Mouse (Mus musculus) stomach, embryonic 14.5 days (tissue): ENCODE results near the gene Abhd18. TPM values are rescaled to one million over a fixed set of nuclear protein-coding genes. Genes with fewer than 3 reads are reported as not detected.
"Not testable (repeated sequence)": the region's sequence is repeated elsewhere in the genome, so short reads cannot be mapped to it uniquely, and the experiment has no call there.

Source experiments
- ATAC-seq: fragments of 200-750 bp; cut with Nextera tagmentation; 2 replicates; pipeline ENCODE4 v1.8.0; 2017; ENCODE audit warnings: low read depth, moderate TSS enrichment; ENCODE audit not compliant: insufficient number of reproducible peaks, insufficient read depth, low FRiP score
- H3K27ac ChIP-seq: fragments of 300-500 bp; sonication (generic); 2 replicates; pipeline ENCODE4 v1.5.1; 2014; ENCODE audit warnings: mild to moderate bottlenecking, low read length, moderate library complexity, mixed read lengths
- H3K27me3 ChIP-seq: fragments of 300-500 bp; sonication (generic); 2 replicates; pipeline ENCODE4 v1.6.1; 2014; ENCODE audit warnings: low read length, control low read depth, mixed read lengths; ENCODE audit not compliant: control insufficient read depth, insufficient read depth
- H3K36me3 ChIP-seq: fragments of 300-500 bp; sonication (generic); 2 replicates; pipeline ENCODE4 v1.6.1; 2014; ENCODE audit warnings: mild to moderate bottlenecking, control low read depth, low read length, moderate library complexity, mixed read lengths; ENCODE audit not compliant: control insufficient read depth, insufficient read depth
- H3K4me1 ChIP-seq: fragments of 300-500 bp; sonication (generic); 2 replicates; pipeline ENCODE4 v1.6.1; 2014; ENCODE audit warnings: low read length, control low read depth, mixed read lengths; ENCODE audit not compliant: control insufficient read depth, insufficient read depth
- H3K4me2 ChIP-seq: fragments of 300-500 bp; sonication (generic); replicated peaks from 2 replicates; pipeline ENCODE4 v1.6.1; 2014; ENCODE audit warnings: low read depth, low read length, control low read depth
- H3K4me3 ChIP-seq: fragments of 300-500 bp; sonication (generic); 2 replicates; pipeline ENCODE4 v1.5.1; 2014; ENCODE audit warnings: low read depth, low read length, control low read depth
- H3K9ac ChIP-seq: fragments of 300-500 bp; sonication (generic); replicated peaks from 2 replicates; pipeline ENCODE4 v1.6.1; 2014; ENCODE audit warnings: low read depth, mild to moderate bottlenecking, control low read depth, low read length, moderate library complexity, mixed read lengths
- H3K9me3 ChIP-seq: fragments of 300-500 bp; sonication (generic); 2 replicates; pipeline ENCODE4 v1.6.1; 2016; ENCODE audit warnings: low read depth, low read length, control low read depth; ENCODE audit not compliant: control insufficient read depth
- WGBS: fragments of 180-500 bp; shearing (Covaris S2); extraction: QIAGEN DNeasy Blood & Tissue Kit; methylation state at CpG from one replicate; pipeline ENCODE4 v1.1.7; 2014; 5-methylcytosine and 5-hydroxymethylcytosine counted together
- polyA plus RNA-seq: library from polyadenylated mRNA; unstranded; fragments of >200 nt; fragmentation: Nextera tagmentation; extraction: Ambion mirVana; gene quantifications from 2 replicates; pipeline ENCODE4 v1.2.1, GENCODE M21; 2014

The Abhd18 gene
- polyA plus RNA-seq, 1 experiment from 2014 or later: 9.9 TPM

GRCm38 (mm10) chr3:40845521-40845920 is 1.2 kb upstream of the Abhd18 start:
- H3K36me3 ChIP-seq, H3K9ac ChIP-seq, H3K27me3 ChIP-seq, H3K9me3 ChIP-seq, H3K27ac ChIP-seq, H3K4me1 ChIP-seq, ATAC-seq: not testable (repeated sequence)
- Histone ChIP-seq H3K4me2 (peak overlapping the region; percentile 53), H3K4me3 (peak overlapping the region; percentile 38; the same call in 1 of the 2 replicates)
- WGBS: 77% methylated on average over 5 of the region's 6 CpGs

- peak within 1 kb of the TSS; percentile 67 for H3K27ac ChIP-seq
- WGBS: under 1% methylated on average over 39 of the region's 39 CpGs
- H3K4me1 ChIP-seq, H3K27me3 ChIP-seq, H3K36me3 ChIP-seq, H3K9me3 ChIP-seq: not testable (repeated sequence)
- H3K9ac ChIP-seq: peak within 1 kb of the TSS; percentile 36; the same call in 1 of the 2 replicates
- H3K4me2 ChIP-seq: peak within 1 kb of the TSS; percentile 53
- peak within 1 kb of the TSS; percentile 38 for H3K4me3 ChIP-seq
- peak; percentile 99 for ATAC-seq
These were observed 255 bp upstream of the Abhd18 start, which contains the start of gene Mfsd8 for GRCm38 (mm10) chr3:40846473-40846956. TSS of gene Mfsd8 (minus strand) at chr3:40846886.

- not testable (repeated sequence) for H3K4me1 ChIP-seq, H3K27me3 ChIP-seq, H3K27ac ChIP-seq, H3K9me3 ChIP-seq, H3K36me3 ChIP-seq, ATAC-seq
- WGBS: under 1% methylated on average over 16 of the region's 21 CpGs
- H3K4me3 ChIP-seq: peak overlapping the region; percentile 38
- peak overlapping the region; percentile 49 for H3K4me2 ChIP-seq
- 0 out of 2 replicates have a peak overlapping the region, but pooled peaks have one; percentile 21 for H3K9ac ChIP-seq
These were observed 248 bp downstream of the Abhd18 start for GRCm38 (mm10) chr3:40847018-40847417.

- not testable (repeated sequence) for H3K27ac ChIP-seq, H3K27me3 ChIP-seq, ATAC-seq, H3K9ac ChIP-seq, H3K4me2 ChIP-seq, H3K4me3 ChIP-seq, H3K9me3 ChIP-seq, H3K36me3 ChIP-seq, H3K4me1 ChIP-seq
- WGBS: 92% methylated on average over 2 of the region's 2 CpGs
These were observed 1.2 kb downstream of the Abhd18 start for GRCm38 (mm10) chr3:40847936-40848335.

- 92% methylated on average over 3 of the region's 3 CpGs for WGBS
These were observed 6.5 kb downstream of the Abhd18 start for GRCm38 (mm10) chr3:40853123-40853738.

GRCm38 (mm10) chr3:40893816-40894258 is 47.1 kb downstream of the Abhd18 start:
- not testable (repeated sequence) for H3K27me3 ChIP-seq, H3K36me3 ChIP-seq, H3K9me3 ChIP-seq, H3K4me1 ChIP-seq
- Histone ChIP-seq H3K9ac (peak overlapping the region; percentile 28; the same call in 1 of the 2 replicates), H3K27ac (peak overlapping the region; percentile 55; the same call in 1 of the 2 replicates), H3K4me2 (peak overlapping the region; percentile 45), H3K4me3 (peak overlapping the region; percentile 42)
- under 1% methylated on average over 38 of the region's 38 CpGs for WGBS
- peak; percentile 100 for ATAC-seq

More at GRCm38 (mm10) chr3:40853123-40853738, 6.5 kb downstream of the Abhd18 start:
- not testable (repeated sequence) for ATAC-seq, H3K9ac ChIP-seq, H3K4me3 ChIP-seq, H3K4me1 ChIP-seq, H3K27ac ChIP-seq, H3K4me2 ChIP-seq, H3K9me3 ChIP-seq, H3K27me3 ChIP-seq, H3K36me3 ChIP-seq

- not testable (repeated sequence) for H3K27me3 ChIP-seq, H3K9ac ChIP-seq, ATAC-seq, H3K36me3 ChIP-seq, H3K4me1 ChIP-seq, H3K27ac ChIP-seq, H3K9me3 ChIP-seq
- H3K4me2 ChIP-seq: peak overlapping the region; percentile 60
- peak overlapping the region; percentile 42 for H3K4me3 ChIP-seq
- 1% methylated on average over 19 of the region's 24 CpGs for WGBS
These were observed 47.6 kb downstream of the Abhd18 start for GRCm38 (mm10) chr3:40894336-40894735.

GRCm38 (mm10) chr3:40902443-40902842 is 55.7 kb downstream of the Abhd18 start, which contains the start of gene 1700034I23Rik:
TSS of gene 1700034I23Rik (minus strand) at chr3:40902543.
- H3K9ac ChIP-seq, H3K4me1 ChIP-seq, H3K27ac ChIP-seq, H3K9me3 ChIP-seq, H3K4me3 ChIP-seq, H3K27me3 ChIP-seq, H3K36me3 ChIP-seq, H3K4me2 ChIP-seq, ATAC-seq: not testable (repeated sequence)
- WGBS: 96% methylated on average over 4 of the region's 10 CpGs
